Mouse (Mus musculus): ENCODE measurements at regions not wholly inside any gene's neighbourhood (a gene's known extent, or its start where the extent isn't known, plus 50 kb on each side); places are given as distances from the start of the nearest gene placed in this dataset.

- no peaks in the 10 kb centered on the region for H3K4me1 ChIP-seq (ENCODE audit: control insufficient read depth)
- no peak overlapping the region for H3K4me3 ChIP-seq (replicated peaks)
- H3K27me3 ChIP-seq (ENCODE audit: control insufficient read depth), result no peaks in the 10 kb centered on the region
- H3K36me3 ChIP-seq (ENCODE audit: control insufficient read depth), result no peaks in the 10 kb centered on the region
- no peaks in the 10 kb centered on the region for H3K9me3 ChIP-seq (ENCODE audit: control insufficient read depth, low read length)
- no peak for TF ChIP-seq GATA1 (IDR thresholded peaks at IDR 0.05; ENCODE audit: low read length)
- TF ChIP-seq TAL1 (IDR thresholded peaks at IDR 0.05; ENCODE audit: low read length), result no peak
Observed at GRCm38 (mm10) chr10:44971911-44972310, 95.1 kb upstream of the Prep start.

DNA sequence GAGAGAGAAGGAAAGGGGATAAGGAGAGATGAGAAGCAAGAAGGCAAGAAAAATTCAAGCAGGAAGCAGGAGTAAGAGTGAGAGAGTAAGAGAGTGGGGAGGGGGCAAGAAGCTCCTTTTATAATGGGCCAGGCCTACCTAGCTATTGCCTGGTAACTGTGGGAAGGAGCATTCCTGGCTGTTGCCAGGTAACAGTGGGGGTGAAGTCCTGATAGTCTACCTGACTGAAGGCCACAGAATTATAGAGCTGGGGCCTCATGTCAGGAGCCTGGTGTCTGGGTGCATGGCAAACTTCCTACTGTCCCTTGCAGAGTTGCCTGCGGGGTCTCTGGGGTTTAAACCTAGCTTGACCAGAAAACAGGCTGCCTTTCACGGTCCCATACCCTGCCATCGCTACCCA lies 107.0 kb upstream of the Prep start:
- Histone ChIP-seq H3K4me3 (replicated peaks) (no peak overlapping the region), H3K9me3 (ENCODE audit: control insufficient read depth, low read length) (no peaks in the 10 kb centered on the region), H3K27me3 (ENCODE audit: control insufficient read depth) (no peaks in the 10 kb centered on the region), H3K36me3 (ENCODE audit: control insufficient read depth) (no peaks in the 10 kb centered on the region), H3K4me1 (ENCODE audit: control insufficient read depth) (no peaks in the 10 kb centered on the region)
- TF ChIP-seq TAL1 (IDR thresholded peaks at IDR 0.05; ENCODE audit: low read length), result no peak

GRCm38 (mm10) chr10:44945205-44945725 lies 121.7 kb upstream of the Prep start:
- Histone ChIP-seq H3K4me1 (ENCODE audit: control insufficient read depth) (no peaks in the 10 kb centered on the region), H3K27me3 (ENCODE audit: control insufficient read depth) (no peaks in the 10 kb centered on the region), H3K4me3 (replicated peaks) (no peak overlapping the region), H3K36me3 (ENCODE audit: control insufficient read depth) (no peaks in the 10 kb centered on the region), H3K9me3 (ENCODE audit: control insufficient read depth, low read length) (no peaks in the 10 kb centered on the region)
- no peak for TF ChIP-seq GATA1 (IDR thresholded peaks at IDR 0.05; ENCODE audit: low read length)
- no peak for TF ChIP-seq TAL1 (IDR thresholded peaks at IDR 0.05; ENCODE audit: low read length)

DNA sequence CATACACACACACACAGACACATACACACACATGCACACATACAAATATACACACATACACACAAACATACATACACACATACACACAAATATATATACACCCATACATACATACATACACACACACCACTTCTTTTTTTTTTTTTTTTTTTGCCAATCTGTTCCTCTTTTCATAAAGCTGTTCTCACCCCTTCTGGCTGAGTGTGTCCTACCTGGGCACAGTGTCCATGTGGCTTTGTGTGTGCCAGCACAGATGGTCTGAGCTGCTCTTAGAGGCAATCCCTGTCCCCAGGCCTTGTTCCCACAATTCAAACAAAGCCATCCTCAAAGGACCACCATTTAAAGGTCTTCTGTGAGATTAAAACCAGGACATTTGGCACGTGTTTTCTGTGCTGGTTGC lies 127.6 kb upstream of the Prep start:
- Histone ChIP-seq H3K36me3 (ENCODE audit: control insufficient read depth) (no peaks in the 10 kb centered on the region), H3K4me1 (ENCODE audit: control insufficient read depth) (no peaks in the 10 kb centered on the region), H3K27me3 (ENCODE audit: control insufficient read depth) (no peaks in the 10 kb centered on the region), H3K9me3 (ENCODE audit: control insufficient read depth, low read length) (no peaks in the 10 kb centered on the region), H3K4me3 (replicated peaks) (no peak overlapping the region)
- TF ChIP-seq TAL1 (IDR thresholded peaks at IDR 0.05; ENCODE audit: low read length) (no peak), GATA1 (IDR thresholded peaks at IDR 0.05; ENCODE audit: low read length) (no peak)

DNA sequence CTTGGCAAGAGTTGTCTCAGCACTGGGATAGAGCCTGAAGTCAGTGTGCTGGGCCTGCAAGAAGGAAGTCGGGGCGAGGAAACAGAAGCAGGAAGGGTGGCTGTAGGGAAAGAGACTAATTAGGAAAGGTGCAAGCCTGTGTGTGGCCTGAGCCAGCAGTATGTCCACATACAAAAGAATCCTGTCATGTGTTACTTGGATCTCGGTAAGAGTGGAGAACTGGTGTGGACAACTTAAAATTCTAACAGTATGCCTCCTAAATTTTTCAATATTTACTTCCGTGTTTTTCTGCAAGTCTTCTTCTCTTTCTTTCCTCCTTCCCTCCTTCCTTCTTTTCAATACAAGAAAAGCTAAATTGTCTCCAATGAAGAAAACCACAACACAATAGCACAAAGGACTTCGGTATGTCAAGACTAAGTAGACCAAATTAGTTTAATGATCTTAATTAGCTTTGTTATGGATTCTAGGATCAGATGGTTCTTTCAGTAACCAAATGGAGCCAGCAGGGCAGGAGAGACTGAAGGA lies 130.0 kb upstream of the Prep start:
- no peak overlapping the region for H3K4me3 ChIP-seq (replicated peaks)
- H3K4me1 ChIP-seq (ENCODE audit: control insufficient read depth), result no peaks in the 10 kb centered on the region
- H3K36me3 ChIP-seq (ENCODE audit: control insufficient read depth), result no peaks in the 10 kb centered on the region
- no peak for TF ChIP-seq TAL1 (IDR thresholded peaks at IDR 0.05; ENCODE audit: low read length)
- TF ChIP-seq GATA1 (IDR thresholded peaks at IDR 0.05; ENCODE audit: low read length), result no peak
- no peaks in the 10 kb centered on the region for H3K9me3 ChIP-seq (ENCODE audit: control insufficient read depth, low read length)
- no peaks in the 10 kb centered on the region for H3K27me3 ChIP-seq (ENCODE audit: control insufficient read depth)

- Histone ChIP-seq H3K27me3 (ENCODE audit: control insufficient read depth) (no peaks in the 10 kb centered on the region), H3K4me1 (ENCODE audit: control insufficient read depth) (no peaks in the 10 kb centered on the region), H3K9me3 (ENCODE audit: control insufficient read depth, low read length) (no peaks in the 10 kb centered on the region), H3K36me3 (ENCODE audit: control insufficient read depth) (no peaks in the 10 kb centered on the region), H3K4me3 (replicated peaks) (no peak overlapping the region)
- TF ChIP-seq GATA1 (IDR thresholded peaks at IDR 0.05; ENCODE audit: low read length) (no peak), TAL1 (IDR thresholded peaks at IDR 0.05; ENCODE audit: low read length) (no peak)
Observed at GRCm38 (mm10) chr10:44930796-44931195, 136.2 kb upstream of the Prep start.

GRCm38 (mm10) chr10:44913751-44914388 lies 153.1 kb upstream of the Prep start:
- no peak overlapping the region for H3K4me3 ChIP-seq (replicated peaks)
- H3K27me3 ChIP-seq (ENCODE audit: control insufficient read depth), result no peaks in the 10 kb centered on the region
- H3K9me3 ChIP-seq (ENCODE audit: control insufficient read depth, low read length), result no peaks in the 10 kb centered on the region
- no peaks in the 10 kb centered on the region for H3K4me1 ChIP-seq (ENCODE audit: control insufficient read depth)
- H3K36me3 ChIP-seq (ENCODE audit: control insufficient read depth), result no peaks in the 10 kb centered on the region
- TF ChIP-seq GATA1 (IDR thresholded peaks at IDR 0.05; ENCODE audit: low read length), result no peak
- no peak for TF ChIP-seq TAL1 (IDR thresholded peaks at IDR 0.05; ENCODE audit: low read length)

DNA sequence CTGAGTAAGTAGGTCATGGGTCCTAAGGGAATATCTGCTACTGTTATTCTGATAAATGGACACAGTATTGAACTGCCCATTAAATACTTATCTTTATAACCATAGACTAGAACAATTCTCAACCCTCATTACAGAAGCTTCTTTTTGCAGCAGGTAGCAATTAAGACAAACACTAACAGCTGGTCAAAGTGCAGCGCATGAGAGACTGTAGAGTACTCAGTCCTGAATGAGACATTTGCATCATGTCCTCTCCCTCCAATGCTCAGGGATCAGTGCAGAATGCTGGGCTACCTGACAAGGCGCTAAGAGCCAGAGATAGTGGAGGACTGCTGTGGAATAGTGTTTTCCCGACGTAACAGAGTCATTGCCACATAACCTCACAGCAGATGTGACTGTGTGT lies 162.5 kb upstream of the Prep start:
- Histone ChIP-seq H3K4me3 (replicated peaks) (no peak overlapping the region), H3K9me3 (ENCODE audit: control insufficient read depth, low read length) (no peaks in the 10 kb centered on the region), H3K27me3 (ENCODE audit: control insufficient read depth) (no peaks in the 10 kb centered on the region), H3K36me3 (ENCODE audit: control insufficient read depth) (no peaks in the 10 kb centered on the region), H3K4me1 (ENCODE audit: control insufficient read depth) (no peaks in the 10 kb centered on the region)
- TF ChIP-seq GATA1 (IDR thresholded peaks at IDR 0.05; ENCODE audit: low read length) (no peak), TAL1 (IDR thresholded peaks at IDR 0.05; ENCODE audit: low read length) (no peak)

GRCm38 (mm10) chr10:44901203-44901602 lies 165.8 kb upstream of the Prep start:
- H3K27me3 ChIP-seq (ENCODE audit: control insufficient read depth), result no peaks in the 10 kb centered on the region
- no peaks in the 10 kb centered on the region for H3K9me3 ChIP-seq (ENCODE audit: control insufficient read depth, low read length)
- TF ChIP-seq GATA1 (IDR thresholded peaks at IDR 0.05; ENCODE audit: low read length), result no peak
- no peaks in the 10 kb centered on the region for H3K4me1 ChIP-seq (ENCODE audit: control insufficient read depth)
- no peaks in the 10 kb centered on the region for H3K36me3 ChIP-seq (ENCODE audit: control insufficient read depth)
- no peak overlapping the region for H3K4me3 ChIP-seq (replicated peaks)

DNA sequence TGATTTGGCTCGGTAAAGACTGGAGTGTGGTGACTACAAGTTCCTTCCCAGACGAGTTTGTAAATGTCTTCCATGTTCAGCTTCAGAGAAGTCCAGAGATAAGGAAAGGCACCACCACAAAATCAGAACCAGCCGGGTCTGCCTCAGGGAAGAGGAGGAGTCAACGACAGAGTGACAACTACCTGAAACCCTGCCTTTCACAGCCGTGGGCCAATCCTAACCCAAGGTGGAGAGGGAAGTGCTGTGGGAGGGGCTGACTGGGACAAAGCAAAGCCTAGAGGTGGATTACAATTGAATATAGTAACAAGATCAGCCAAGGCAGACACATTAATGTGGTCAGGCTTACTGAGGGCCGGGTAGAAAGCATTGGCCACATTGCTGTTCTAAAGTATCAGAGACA lies 174.9 kb upstream of the Prep start:
- no peaks in the 10 kb centered on the region for H3K36me3 ChIP-seq (ENCODE audit: control insufficient read depth)
- H3K4me3 ChIP-seq (replicated peaks), result no peak overlapping the region
- no peaks in the 10 kb centered on the region for H3K9me3 ChIP-seq (ENCODE audit: control insufficient read depth, low read length)
- no peaks in the 10 kb centered on the region for H3K4me1 ChIP-seq (ENCODE audit: control insufficient read depth)
- TF ChIP-seq TAL1 (IDR thresholded peaks at IDR 0.05; ENCODE audit: low read length) (no peak), GATA1 (IDR thresholded peaks at IDR 0.05; ENCODE audit: low read length) (no peak)
- H3K27me3 ChIP-seq (ENCODE audit: control insufficient read depth), result no peaks in the 10 kb centered on the region
